Mouse (Mus musculus) heart, adult 2 months (tissue): ENCODE results near the gene Tgif2.

Source experiments
- CTCF ChIP-seq: fragments of 200-600 bp; IDR thresholded peaks from 2 replicates; pipeline ENCODE4 v1.8.1; 2022; ENCODE audit warnings: antibody characterized with exemption, mild to moderate bottlenecking, moderate library complexity
- EP300 ChIP-seq: fragments of 200-500 bp; IDR thresholded peaks from 2 replicates; pipeline ENCODE4 v1.6.1; 2011; ENCODE audit warnings: low read depth, low read length, control low read depth; ENCODE audit not compliant: insufficient read depth

DNA sequence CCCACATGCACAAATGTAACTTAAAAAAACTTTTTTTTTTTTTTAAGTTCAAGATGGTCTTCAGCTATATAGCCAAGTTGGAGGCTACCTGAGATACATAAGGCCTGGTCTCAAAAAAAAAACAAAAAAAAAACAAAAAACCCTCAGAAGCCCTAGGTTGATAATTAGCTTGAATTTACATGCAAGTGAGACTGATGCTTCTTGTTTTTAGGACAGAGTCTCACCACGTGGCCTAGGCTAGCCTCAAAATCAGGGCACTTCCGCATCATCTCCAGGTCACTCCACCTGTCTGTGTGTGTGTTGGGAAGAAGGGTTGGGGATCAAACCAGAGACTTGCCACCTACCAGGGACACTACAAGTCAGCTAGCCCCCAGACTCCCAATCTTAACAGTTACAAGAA lies 18.0 kb downstream of the Tgif2 start, which contains the start of gene 4930518I15Rik:
- no peak for TF ChIP-seq CTCF
- no peak for TF ChIP-seq EP300
